In genomic region chr9:5634969-5635368, GRCm38 (mm10) we compare ENCODE assay signal across 10 mouse cellular contexts.
DNase-seq lines count a peak whose midpoint lies in the region; ATAC-seq lines count a peak whose summit lies in the region.
"Had no signal": no experiment of that assay in that cellular context is flagged by ENCODE, and none has a peak within 500 bp of the region (broad histone marks: within the 10 kb centered on the region; RNA-seq: fewer than 3 reads in every experiment).

No protein-coding gene starts in this region.

- H3K4me3 ChIP-seq in liver, embryonic 11.5 days (ENCODE audit: low read depth, low read length), result no peak overlapping the region
- no peak overlapping the region for H3K4me3 ChIP-seq in forebrain, embryonic 14.5 days (ENCODE audit: low read depth, low read length)
- H3K4me3 ChIP-seq: embryonic facial prominence, embryonic 13.5 days; lung, embryonic 15.5 days had no signal

- H3K9me3 ChIP-seq in liver, embryonic 11.5 days (ENCODE audit: control insufficient read depth, low read length), result no peaks in the 10 kb centered on the region
- no peaks in the 10 kb centered on the region for H3K9me3 ChIP-seq in forebrain, embryonic 14.5 days (replicated peaks; ENCODE audit: control insufficient read depth, low read length)
- H3K9me3 ChIP-seq: embryonic facial prominence, embryonic 13.5 days; lung, embryonic 15.5 days had no signal

- DNase-seq in liver, embryonic 11.5 days (ENCODE audit: low spot score), result no peak
- no peak for DNase-seq in liver
- DNase-seq in cerebellum, adult 11 months, result peak; percentile 26
- peak; percentile 59 for DNase-seq in forebrain, embryonic 14.5 days (ENCODE audit: low spot score)
- DNase-seq in layer of hippocampus, adult 9-10 months (ENCODE audit: low spot score), result peak; percentile 11
- DNase-seq in telencephalon, adult 2 months (ENCODE audit: low read depth, low spot score), result peak; percentile 32
- no peak for DNase-seq in thymus, postnatal 4 days
- no peak for DNase-seq in urinary bladder, postnatal 4 days (ENCODE audit: low spot score in 2 of 2)

- no peaks in the 10 kb centered on the region for H3K27me3 ChIP-seq in liver, embryonic 11.5 days (replicated peaks; ENCODE audit: control insufficient read depth, insufficient read depth, low read length)
- H3K27me3 ChIP-seq in forebrain, embryonic 14.5 days (replicated peaks; ENCODE audit: control insufficient read depth, insufficient read depth, low read length), result no peaks in the 10 kb centered on the region
- H3K27me3 ChIP-seq: embryonic facial prominence, embryonic 13.5 days; lung, embryonic 15.5 days had no signal

- no peak overlapping the region for H3K4me2 ChIP-seq in liver, embryonic 11.5 days
- H3K4me2 ChIP-seq in forebrain, embryonic 14.5 days (ENCODE audit: low read length), result no peak overlapping the region
- H3K4me2 ChIP-seq: embryonic facial prominence, embryonic 13.5 days; lung, embryonic 15.5 days had no signal

- no peaks in the 10 kb centered on the region for H3K36me3 ChIP-seq in liver, embryonic 11.5 days (ENCODE audit: control insufficient read depth, insufficient read depth, low read length)
- no peaks in the 10 kb centered on the region for H3K36me3 ChIP-seq in forebrain, embryonic 14.5 days (ENCODE audit: control insufficient read depth, insufficient read depth, low read length)
- H3K36me3 ChIP-seq: embryonic facial prominence, embryonic 13.5 days; lung, embryonic 15.5 days had no signal

- no peaks in the 10 kb centered on the region for H3K4me1 ChIP-seq in liver, embryonic 11.5 days (replicated peaks; ENCODE audit: control insufficient read depth, insufficient read depth, low read length)
- H3K4me1 ChIP-seq in forebrain, embryonic 14.5 days (ENCODE audit: control insufficient read depth, insufficient read depth, low read length), result no peaks in the 10 kb centered on the region
- H3K4me1 ChIP-seq: embryonic facial prominence, embryonic 13.5 days; lung, embryonic 15.5 days had no signal

- ATAC-seq in liver, embryonic 11.5 days (replicated peaks; ENCODE audit: low FRiP score), result 0 out of 2 replicates have a peak, but pooled peaks have one; percentile 36
- peak; percentile 42; the same call in 1 of the 2 replicates for ATAC-seq in forebrain, embryonic 14.5 days

- WGBS in liver, embryonic 11.5 days, result 21% methylated on average over 1 of the region's 1 CpGs
- 19% methylated on average over 1 of the region's 1 CpGs for WGBS in forebrain, embryonic 14.5 days

- no peak overlapping the region for H3K27ac ChIP-seq in liver, embryonic 11.5 days (ENCODE audit: low read depth, low read length)
- no peak overlapping the region for H3K27ac ChIP-seq in forebrain, embryonic 14.5 days (ENCODE audit: low read depth, low read length)
- H3K27ac ChIP-seq: embryonic facial prominence, embryonic 13.5 days; lung, embryonic 15.5 days had no signal

- no peak overlapping the region for H3K9ac ChIP-seq in liver, embryonic 11.5 days (ENCODE audit: low read depth, low read length)
- H3K9ac ChIP-seq in forebrain, embryonic 14.5 days (ENCODE audit: low read length), result no peak overlapping the region
- H3K9ac ChIP-seq: embryonic facial prominence, embryonic 13.5 days; lung, embryonic 15.5 days had no signal

Comparison
In these comparisons a context has a peak if more than half of its experiments do, and no peak if none do; other contexts are left out.
1. DNase-seq: peak in cerebellum, adult 11 months (single experiment), forebrain, embryonic 14.5 days (single experiment), layer of hippocampus, adult 9-10 months (single experiment) and telencephalon, adult 2 months (single experiment); none in liver, embryonic 11.5 days (single experiment), liver (single experiment), thymus, postnatal 4 days (single experiment) and urinary bladder, postnatal 4 days (0 of 2).